Mouse (Mus musculus) hindbrain, embryonic 14.5 days (tissue): ENCODE data around the gene Mri1. TPM values are rescaled to one million over a fixed set of nuclear protein-coding genes. Genes with fewer than 3 reads are reported as not detected.

ENCODE experiments used
- ATAC-seq: fragments of 200-750 bp; cut with Nextera tagmentation; 2 replicates; pipeline ENCODE4 v1.8.0; 2017; ENCODE audit warnings: moderate number of reproducible peaks, mild to moderate bottlenecking, moderate TSS enrichment, moderate library complexity; ENCODE audit not compliant: low FRiP score
- DNase-seq: peaks from one replicate; pipeline ENCODE4 v3.0.0-alpha.2; 2015; ENCODE audit warnings: low spot score
- H3K27ac ChIP-seq: fragments of 300-500 bp; sonication (generic); 2 replicates; pipeline ENCODE4 v1.5.1; 2014; ENCODE audit warnings: mild to moderate bottlenecking, moderate library complexity
- H3K27me3 ChIP-seq: fragments of 300-500 bp; sonication (generic); 2 replicates; pipeline ENCODE4 v1.6.1; 2014; ENCODE audit warnings: mild to moderate bottlenecking, low read length, mixed read lengths; ENCODE audit not compliant: control insufficient read depth, insufficient read depth
- H3K36me3 ChIP-seq: fragments of 300-500 bp; sonication (generic); replicated peaks from 2 replicates; pipeline ENCODE4 v1.6.1; 2014; ENCODE audit not compliant: control insufficient read depth, insufficient read depth
- H3K4me1 ChIP-seq: fragments of 300-500 bp; sonication (generic); replicated peaks from 2 replicates; pipeline ENCODE4 v1.6.1; 2014; ENCODE audit warnings: antibody characterized with exemption, low read length, mixed read lengths; ENCODE audit not compliant: control insufficient read depth, insufficient read depth
- H3K4me2 ChIP-seq: fragments of 300-500 bp; sonication (generic); replicated peaks from 2 replicates; pipeline ENCODE4 v1.6.1; 2014; ENCODE audit warnings: mild to moderate bottlenecking, moderate library complexity
- H3K4me3 ChIP-seq: fragments of 300-500 bp; sonication (generic); replicated peaks from 2 replicates; pipeline ENCODE4 v1.5.1; 2014; ENCODE audit warnings: mild to moderate bottlenecking, low read length
- H3K9ac ChIP-seq: fragments of 300-500 bp; sonication (generic); 2 replicates; pipeline ENCODE4 v1.6.1; 2014
- H3K9me3 ChIP-seq: fragments of 300-500 bp; sonication (generic); 2 replicates; pipeline ENCODE4 v1.6.1; 2016; ENCODE audit warnings: low read length; ENCODE audit not compliant: control insufficient read depth
- WGBS: fragments of 180-500 bp; shearing (Covaris S2); extraction: QIAGEN DNeasy Blood & Tissue Kit; methylation state at CpG from one replicate; pipeline ENCODE4 v1.1.7; 2014; 5-methylcytosine and 5-hydroxymethylcytosine counted together
- polyA plus RNA-seq: library from polyadenylated mRNA; unstranded; fragments of >200 nt; fragmentation: Nextera tagmentation; extraction: Ambion mirVana; gene quantifications from 2 replicates; pipeline ENCODE4 v1.2.1, GENCODE M21; 2014

Mri1 gene
- polyA plus RNA-seq, 1 experiment from 2014 or later: 40.2 TPM

GRCm38 (mm10) chr8:84222566-84223165 lies 34.5 kb downstream of the Mri1 start:
- Histone ChIP-seq H3K4me2 (no peak overlapping the region), H3K27ac (no peak overlapping the region), H3K4me3 (no peak overlapping the region), H3K36me3 (peaks cover 100% of the 10 kb centered on the region), H3K27me3 (no peaks in the 10 kb centered on the region), H3K4me1 (no peaks in the 10 kb centered on the region), H3K9me3 (no peaks in the 10 kb centered on the region), H3K9ac (no peak overlapping the region)
- 94% methylated on average over 9 of the region's 9 CpGs for WGBS
- ATAC-seq: no peak
- DNase-seq: no peak

GRCm38 (mm10) chr8:84220105-84220504 lies 37.0 kb downstream of the Mri1 start:
- Histone ChIP-seq H3K4me1 (no peaks in the 10 kb centered on the region), H3K36me3 (peaks cover 100% of the 10 kb centered on the region), H3K9ac (no peak overlapping the region), H3K9me3 (no peaks in the 10 kb centered on the region), H3K27me3 (no peaks in the 10 kb centered on the region), H3K4me2 (no peak overlapping the region), H3K4me3 (no peak overlapping the region), H3K27ac (no peak overlapping the region)
- DNase-seq (no peak), ATAC-seq (no peak)
- 92% methylated on average over 7 of the region's 7 CpGs for WGBS

GRCm38 (mm10) chr8:84218143-84218542 lies 39.0 kb downstream of the Mri1 start:
- H3K4me1 ChIP-seq: no peaks in the 10 kb centered on the region
- H3K36me3 ChIP-seq: peaks cover 100% of the 10 kb centered on the region
- DNase-seq (no peak), ATAC-seq (no peak)
- no peak overlapping the region for H3K9ac ChIP-seq
- 95% methylated on average over 5 of the region's 5 CpGs for WGBS
- no peak overlapping the region for H3K4me3 ChIP-seq
- H3K4me2 ChIP-seq: no peak overlapping the region
- H3K27ac ChIP-seq: no peak overlapping the region
- H3K9me3 ChIP-seq: no peaks in the 10 kb centered on the region
- no peaks in the 10 kb centered on the region for H3K27me3 ChIP-seq

GRCm38 (mm10) chr8:84217206-84217605 lies 39.9 kb downstream of the Mri1 start:
- no peaks in the 10 kb centered on the region for H3K9me3 ChIP-seq
- DNase-seq (no peak), ATAC-seq (no peak)
- H3K27me3 ChIP-seq: no peaks in the 10 kb centered on the region
- WGBS: 96% methylated on average over 11 of the region's 11 CpGs
- H3K36me3 ChIP-seq: peaks cover 100% of the 10 kb centered on the region
- no peaks in the 10 kb centered on the region for H3K4me1 ChIP-seq
- no peak overlapping the region for H3K9ac ChIP-seq
- H3K4me2 ChIP-seq: no peak overlapping the region
- no peak overlapping the region for H3K27ac ChIP-seq
- no peak overlapping the region for H3K4me3 ChIP-seq

GRCm38 (mm10) chr8:84213277-84213676 lies 43.8 kb downstream of the Mri1 start:
- Histone ChIP-seq H3K9ac (no peak overlapping the region), H3K27me3 (no peaks in the 10 kb centered on the region), H3K9me3 (no peaks in the 10 kb centered on the region), H3K4me3 (no peak overlapping the region), H3K27ac (no peak overlapping the region), H3K36me3 (peaks cover 87% of the 10 kb centered on the region), H3K4me1 (peaks cover 15% of the 10 kb centered on the region), H3K4me2 (no peak overlapping the region)
- ATAC-seq (no peak), DNase-seq (no peak)
- 96% methylated on average over 4 of the region's 4 CpGs for WGBS

- WGBS: 95% methylated on average over 31 of the region's 31 CpGs
- no peak for DNase-seq
- Histone ChIP-seq H3K27me3 (no peaks in the 10 kb centered on the region), H3K27ac (no peak overlapping the region), H3K9ac (no peak overlapping the region), H3K36me3 (peaks cover 75% of the 10 kb centered on the region), H3K4me1 (peaks cover 17% of the 10 kb centered on the region), H3K4me3 (no peak overlapping the region), H3K9me3 (no peaks in the 10 kb centered on the region), H3K4me2 (no peak overlapping the region)
- no peak for ATAC-seq
Observed at GRCm38 (mm10) chr8:84211881-84212563, 45.1 kb downstream of the Mri1 start.

- WGBS: 96% methylated on average over 3 of the region's 3 CpGs
- Histone ChIP-seq H3K9me3 (no peaks in the 10 kb centered on the region), H3K9ac (no peak overlapping the region), H3K4me1 (peaks cover 17% of the 10 kb centered on the region), H3K4me2 (no peak overlapping the region), H3K27me3 (no peaks in the 10 kb centered on the region), H3K36me3 (peaks cover 66% of the 10 kb centered on the region), H3K4me3 (no peak overlapping the region), H3K27ac (no peak overlapping the region)
- ATAC-seq (no peak), DNase-seq (no peak)
Observed at GRCm38 (mm10) chr8:84211202-84211601, 45.9 kb downstream of the Mri1 start.

- no peak overlapping the region; the same call in 1 of the 2 replicates for H3K9ac ChIP-seq
- no peaks in the 10 kb centered on the region for H3K27me3 ChIP-seq
- peaks cover 57% of the 10 kb centered on the region for H3K36me3 ChIP-seq
- DNase-seq (peak; percentile 84), ATAC-seq (peak; percentile 44; the same call in 1 of the 2 replicates)
- H3K4me1 ChIP-seq: peaks cover 17% of the 10 kb centered on the region
- H3K4me3 ChIP-seq: 0 out of 2 replicates have a peak overlapping the region, but pooled peaks have one; percentile 12
- H3K9me3 ChIP-seq: no peaks in the 10 kb centered on the region
- peak overlapping the region; percentile 45 for H3K4me2 ChIP-seq
- 46% methylated on average over 34 of the region's 34 CpGs for WGBS
- H3K27ac ChIP-seq: no peak overlapping the region
Observed at GRCm38 (mm10) chr8:84210167-84210791, 46.8 kb downstream of the Mri1 start.
